Mouse (Mus musculus) hindbrain, embryonic 14.5 days (tissue): ENCODE results near the gene Unc13d. TPM values are rescaled to one million over a fixed set of nuclear protein-coding genes. Genes with fewer than 3 reads are reported as not detected.

Experiments
- ATAC-seq: fragments of 200-750 bp; cut with Nextera tagmentation; 2 replicates; pipeline ENCODE4 v1.8.0; 2017; ENCODE audit warnings: moderate number of reproducible peaks, mild to moderate bottlenecking, moderate TSS enrichment, moderate library complexity; ENCODE audit not compliant: low FRiP score
- DNase-seq: peaks from one replicate; pipeline ENCODE4 v3.0.0-alpha.2; 2015; ENCODE audit warnings: low spot score
- H3K27ac ChIP-seq: fragments of 300-500 bp; sonication (generic); 2 replicates; pipeline ENCODE4 v1.5.1; 2014; ENCODE audit warnings: mild to moderate bottlenecking, moderate library complexity
- H3K27me3 ChIP-seq: fragments of 300-500 bp; sonication (generic); 2 replicates; pipeline ENCODE4 v1.6.1; 2014; ENCODE audit warnings: mild to moderate bottlenecking, low read length, mixed read lengths; ENCODE audit not compliant: control insufficient read depth, insufficient read depth
- H3K36me3 ChIP-seq: fragments of 300-500 bp; sonication (generic); replicated peaks from 2 replicates; pipeline ENCODE4 v1.6.1; 2014; ENCODE audit not compliant: control insufficient read depth, insufficient read depth
- H3K4me1 ChIP-seq: fragments of 300-500 bp; sonication (generic); replicated peaks from 2 replicates; pipeline ENCODE4 v1.6.1; 2014; ENCODE audit warnings: antibody characterized with exemption, low read length, mixed read lengths; ENCODE audit not compliant: control insufficient read depth, insufficient read depth
- H3K4me2 ChIP-seq: fragments of 300-500 bp; sonication (generic); replicated peaks from 2 replicates; pipeline ENCODE4 v1.6.1; 2014; ENCODE audit warnings: mild to moderate bottlenecking, moderate library complexity
- H3K4me3 ChIP-seq: fragments of 300-500 bp; sonication (generic); replicated peaks from 2 replicates; pipeline ENCODE4 v1.5.1; 2014; ENCODE audit warnings: mild to moderate bottlenecking, low read length
- H3K9ac ChIP-seq: fragments of 300-500 bp; sonication (generic); 2 replicates; pipeline ENCODE4 v1.6.1; 2014
- H3K9me3 ChIP-seq: fragments of 300-500 bp; sonication (generic); 2 replicates; pipeline ENCODE4 v1.6.1; 2016; ENCODE audit warnings: low read length; ENCODE audit not compliant: control insufficient read depth
- WGBS: fragments of 180-500 bp; shearing (Covaris S2); extraction: QIAGEN DNeasy Blood & Tissue Kit; methylation state at CpG from one replicate; pipeline ENCODE4 v1.1.7; 2014; 5-methylcytosine and 5-hydroxymethylcytosine counted together
- polyA plus RNA-seq: library from polyadenylated mRNA; unstranded; fragments of >200 nt; fragmentation: Nextera tagmentation; extraction: Ambion mirVana; gene quantifications from 2 replicates; pipeline ENCODE4 v1.2.1, GENCODE M21; 2014

The Unc13d gene
- polyA plus RNA-seq, 1 experiment from 2014 or later = 0.75 TPM

GRCm38 (mm10) chr11:116059691-116060025 lies 18.1 kb downstream of the Unc13d start:
- Histone ChIP-seq H3K27me3 (no peaks in the 10 kb centered on the region), H3K4me1 (no peaks in the 10 kb centered on the region), H3K9me3 (no peaks in the 10 kb centered on the region), H3K4me3 (no peak overlapping the region), H3K9ac (no peak overlapping the region), H3K4me2 (no peak overlapping the region), H3K27ac (no peak overlapping the region), H3K36me3 (peaks cover 74% of the 10 kb centered on the region)
- ATAC-seq = no peak
- WGBS = 94% methylated on average over 11 of the region's 11 CpGs
- no peak for DNase-seq

GRCm38 (mm10) chr11:116058868-116059690 lies 18.7 kb downstream of the Unc13d start:
- Histone ChIP-seq H3K27ac (no peak overlapping the region), H3K9me3 (no peaks in the 10 kb centered on the region), H3K4me2 (no peak overlapping the region), H3K4me1 (no peaks in the 10 kb centered on the region), H3K4me3 (no peak overlapping the region), H3K27me3 (no peaks in the 10 kb centered on the region), H3K9ac (no peak overlapping the region), H3K36me3 (peaks cover 79% of the 10 kb centered on the region)
- DNase-seq (no peak), ATAC-seq (no peak)
- WGBS = 91% methylated on average over 17 of the region's 17 CpGs

- Histone ChIP-seq H3K27ac (no peak overlapping the region), H3K9ac (no peak overlapping the region), H3K4me3 (no peak overlapping the region), H3K27me3 (no peaks in the 10 kb centered on the region), H3K9me3 (no peaks in the 10 kb centered on the region), H3K36me3 (peaks cover 89% of the 10 kb centered on the region), H3K4me1 (no peaks in the 10 kb centered on the region), H3K4me2 (no peak overlapping the region)
- no peak for ATAC-seq
- 88% methylated on average over 12 of the region's 12 CpGs for WGBS
- no peak for DNase-seq
Observed at GRCm38 (mm10) chr11:116058022-116058614, 19.6 kb downstream of the Unc13d start.

DNA sequence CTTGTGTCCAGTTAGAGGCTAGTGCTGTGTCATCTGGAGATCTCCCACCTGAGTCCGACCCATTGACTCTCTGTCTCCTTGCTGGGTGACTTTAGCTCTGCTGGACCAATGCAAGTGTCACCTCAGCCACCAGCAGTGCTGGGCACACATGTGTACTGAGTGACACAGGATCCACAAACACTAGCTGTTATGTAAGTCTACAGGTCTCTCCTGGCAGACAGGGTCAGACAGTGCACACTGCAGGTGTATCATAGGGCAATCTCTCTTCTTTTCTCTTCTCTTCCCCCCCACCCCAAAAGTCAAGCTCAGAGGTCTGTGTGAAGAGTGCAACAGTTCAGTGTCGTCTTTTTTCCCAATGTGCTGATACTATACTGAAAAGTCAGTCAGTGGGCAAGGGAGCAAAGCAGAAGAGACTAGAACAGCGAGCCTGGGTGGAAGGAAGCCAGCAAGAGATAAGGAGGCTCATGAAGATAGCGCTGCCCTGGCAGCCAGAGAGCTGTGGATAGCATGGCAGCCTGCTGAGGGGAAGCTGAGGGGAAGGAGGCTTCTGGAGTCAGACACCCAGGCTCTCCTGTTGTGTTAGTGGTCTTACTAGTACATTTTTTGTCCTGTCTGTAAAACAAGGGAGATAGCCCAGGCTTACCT lies 20.4 kb downstream of the Unc13d start:
- no peaks in the 10 kb centered on the region for H3K4me1 ChIP-seq
- no peaks in the 10 kb centered on the region for H3K27me3 ChIP-seq
- no peaks in the 10 kb centered on the region for H3K9me3 ChIP-seq
- peaks cover 96% of the 10 kb centered on the region for H3K36me3 ChIP-seq
- no peak overlapping the region for H3K4me2 ChIP-seq
- no peak overlapping the region for H3K4me3 ChIP-seq
- H3K9ac ChIP-seq = no peak overlapping the region
- ATAC-seq (no peak), DNase-seq (no peak)
- no peak overlapping the region for H3K27ac ChIP-seq
- WGBS = 93% methylated on average over 4 of the region's 4 CpGs

GRCm38 (mm10) chr11:116055873-116056272 lies 21.9 kb downstream of the Unc13d start:
- no peak overlapping the region for H3K9ac ChIP-seq
- 98% methylated on average over 11 of the region's 11 CpGs for WGBS
- no peaks in the 10 kb centered on the region for H3K27me3 ChIP-seq
- DNase-seq = no peak
- H3K36me3 ChIP-seq = peaks cover 97% of the 10 kb centered on the region
- H3K4me3 ChIP-seq = no peak overlapping the region
- H3K4me1 ChIP-seq = no peaks in the 10 kb centered on the region
- no peak for ATAC-seq
- H3K4me2 ChIP-seq = no peak overlapping the region
- no peak overlapping the region for H3K27ac ChIP-seq
- H3K9me3 ChIP-seq = no peaks in the 10 kb centered on the region

DNA sequence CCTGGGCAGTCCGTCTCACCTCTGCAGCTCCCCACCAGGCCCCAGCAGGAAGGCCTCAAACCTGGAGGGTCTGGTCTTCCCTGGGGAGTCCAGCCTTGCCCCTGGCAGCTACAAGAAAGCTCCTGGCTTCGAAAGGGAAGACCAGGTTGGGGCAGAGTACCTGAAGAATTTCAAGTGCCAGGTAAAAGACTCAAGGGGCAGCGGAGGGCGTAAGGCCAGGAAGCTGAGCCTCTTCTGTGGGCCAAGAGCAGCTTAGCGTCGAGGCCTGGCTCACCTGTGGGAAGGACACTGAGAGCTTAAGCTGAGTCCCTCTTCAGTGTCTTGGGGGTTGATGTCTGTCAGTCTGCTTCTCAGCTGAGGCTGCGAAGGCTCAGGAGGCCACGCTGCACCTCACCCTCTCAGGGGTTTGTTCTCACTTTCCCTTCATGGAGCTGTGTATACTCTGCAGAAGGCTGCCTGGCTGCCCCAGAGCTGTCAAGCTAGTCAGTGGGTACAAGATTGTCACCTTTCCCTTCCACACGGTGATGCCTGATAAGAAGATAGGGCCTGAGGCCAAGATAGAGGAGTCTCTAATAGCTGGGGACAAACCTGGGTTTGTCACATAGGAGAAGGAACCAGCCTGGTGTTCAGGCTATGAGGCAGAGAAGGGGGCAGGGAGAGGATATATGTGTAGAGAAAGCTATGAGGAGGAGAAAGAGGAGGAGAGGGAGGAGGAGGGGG lies 24.1 kb downstream of the Unc13d start:
- Histone ChIP-seq H3K27ac (no peak overlapping the region), H3K9ac (no peak overlapping the region), H3K27me3 (no peaks in the 10 kb centered on the region), H3K4me1 (no peaks in the 10 kb centered on the region), H3K4me2 (no peak overlapping the region), H3K36me3 (peaks cover 98% of the 10 kb centered on the region), H3K9me3 (no peaks in the 10 kb centered on the region), H3K4me3 (no peak overlapping the region)
- ATAC-seq = no peak
- DNase-seq = no peak
- 96% methylated on average over 9 of the region's 9 CpGs for WGBS

GRCm38 (mm10) chr11:116050196-116050595 lies 27.6 kb downstream of the Unc13d start:
- Histone ChIP-seq H3K9me3 (no peaks in the 10 kb centered on the region), H3K4me1 (no peaks in the 10 kb centered on the region), H3K4me3 (no peak overlapping the region), H3K4me2 (no peak overlapping the region), H3K9ac (no peak overlapping the region), H3K27me3 (no peaks in the 10 kb centered on the region), H3K27ac (no peak overlapping the region), H3K36me3 (peaks cover 85% of the 10 kb centered on the region)
- ATAC-seq = no peak
- 91% methylated on average over 4 of the region's 4 CpGs for WGBS
- no peak for DNase-seq

GRCm38 (mm10) chr11:116049610-116050009 lies 28.2 kb downstream of the Unc13d start:
- H3K4me2 ChIP-seq = no peak overlapping the region
- ATAC-seq (no peak), DNase-seq (no peak)
- peaks cover 82% of the 10 kb centered on the region for H3K36me3 ChIP-seq
- no peaks in the 10 kb centered on the region for H3K27me3 ChIP-seq
- H3K9ac ChIP-seq = no peak overlapping the region
- no peaks in the 10 kb centered on the region for H3K4me1 ChIP-seq
- no peak overlapping the region for H3K4me3 ChIP-seq
- no peaks in the 10 kb centered on the region for H3K9me3 ChIP-seq
- no peak overlapping the region for H3K27ac ChIP-seq
- WGBS = 89% methylated on average over 2 of the region's 2 CpGs

DNA sequence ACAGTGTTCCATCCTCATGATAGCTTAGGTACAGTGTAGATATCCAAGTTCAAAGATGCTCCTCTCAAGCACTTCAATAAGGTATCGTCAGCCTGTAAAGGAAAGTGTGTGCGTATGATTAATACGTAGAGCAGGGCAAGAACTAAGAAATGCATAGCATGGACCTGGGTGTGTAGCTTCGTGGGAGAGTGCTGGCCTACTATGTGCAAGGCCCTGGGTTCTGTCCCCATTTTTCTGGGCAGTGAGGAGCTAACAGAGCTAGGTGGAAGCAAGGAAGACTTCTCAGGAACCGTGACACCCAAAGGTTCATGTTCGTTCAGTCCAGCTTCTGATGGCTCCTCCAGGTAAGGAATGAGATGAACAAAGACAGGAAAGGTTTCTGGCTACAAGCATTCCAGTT lies 32.6 kb downstream of the Unc13d start:
- Histone ChIP-seq H3K4me3 (no peak overlapping the region), H3K36me3 (peaks cover 65% of the 10 kb centered on the region), H3K4me1 (no peaks in the 10 kb centered on the region), H3K27ac (no peak overlapping the region), H3K4me2 (no peak overlapping the region), H3K9me3 (no peaks in the 10 kb centered on the region), H3K9ac (no peak overlapping the region), H3K27me3 (no peaks in the 10 kb centered on the region)
- WGBS = 95% methylated on average over 6 of the region's 6 CpGs
- ATAC-seq (no peak), DNase-seq (no peak)
